Mouse (Mus musculus) NIH3T3 (cell line): Measurements from ENCODE around the gene Spon1.

ENCODE experiments used
- DNase-seq: peaks from one replicate; pipeline ENCODE4 v3.0.0-alpha.2; 2012; ENCODE audit warnings: low read depth

The Spon1 gene

DNA sequence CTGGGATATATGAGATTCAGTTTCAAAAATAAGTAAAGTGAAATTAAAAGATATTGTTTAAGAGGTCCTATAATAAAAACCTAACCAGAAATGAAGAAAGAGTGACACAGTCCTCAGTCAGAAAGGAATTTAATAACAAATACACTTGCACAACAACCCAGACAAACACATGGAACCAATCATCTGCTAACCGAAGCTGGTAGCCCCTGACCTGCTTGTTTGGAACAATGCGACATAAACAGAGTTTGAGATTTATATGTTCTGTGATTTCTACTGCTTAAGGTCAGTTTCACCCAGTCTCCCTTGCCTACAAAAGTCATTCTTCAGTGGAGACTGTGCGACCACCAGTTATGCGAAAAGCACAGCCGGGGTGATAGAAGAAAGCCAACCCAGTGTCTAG is 138.1 kb downstream of the Spon1 start:
- DNase-seq, result no peak

- no peak for DNase-seq
Measured at GRCm38 (mm10) chr7:113904348-113904895, 138.6 kb downstream of the Spon1 start.

GRCm38 (mm10) chr7:113909161-113909825 is 143.5 kb downstream of the Spon1 start:
- no peak for DNase-seq

- no peak for DNase-seq
Measured at GRCm38 (mm10) chr7:113910856-113911255, 145.1 kb downstream of the Spon1 start.

DNA sequence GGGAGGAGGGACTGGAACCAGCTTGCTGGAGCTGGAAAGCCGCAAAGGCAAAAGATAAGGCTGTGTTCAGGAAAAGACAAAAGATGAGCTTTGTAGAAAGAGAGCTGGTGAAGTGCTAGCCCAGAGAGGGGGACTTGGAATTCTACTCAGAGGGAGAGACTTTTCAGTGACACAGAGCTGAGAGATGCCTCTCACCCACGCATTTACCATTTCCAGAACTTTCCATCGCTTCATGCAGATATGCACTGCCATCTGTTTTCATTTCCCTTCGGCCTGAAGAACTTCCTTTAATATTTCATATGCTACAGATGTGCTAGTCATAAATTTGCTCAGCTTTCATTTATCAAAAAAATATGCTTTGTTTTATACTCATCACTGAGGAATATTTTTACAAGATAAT is 150.1 kb downstream of the Spon1 start:
- no peak for DNase-seq

DNA sequence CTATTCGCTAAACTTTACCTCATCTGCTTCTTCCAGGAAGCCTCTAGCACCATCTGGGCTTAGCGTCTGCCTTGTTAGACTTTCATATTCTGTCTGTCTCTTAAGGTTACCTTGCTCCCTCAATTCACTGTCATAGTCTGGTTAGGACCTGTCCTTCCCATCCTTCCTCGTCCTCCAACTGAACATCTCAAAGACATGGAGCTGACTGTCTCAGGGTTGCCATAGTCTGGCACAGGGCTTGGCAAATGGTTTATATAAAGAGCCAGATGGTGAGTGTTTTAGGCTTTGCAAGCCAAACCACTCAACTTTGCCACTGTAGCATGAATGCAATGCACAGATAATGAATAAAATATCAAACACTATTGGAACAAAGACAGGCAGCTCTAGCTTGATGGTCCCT is 153.1 kb downstream of the Spon1 start:
- DNase-seq, result no peak

DNA sequence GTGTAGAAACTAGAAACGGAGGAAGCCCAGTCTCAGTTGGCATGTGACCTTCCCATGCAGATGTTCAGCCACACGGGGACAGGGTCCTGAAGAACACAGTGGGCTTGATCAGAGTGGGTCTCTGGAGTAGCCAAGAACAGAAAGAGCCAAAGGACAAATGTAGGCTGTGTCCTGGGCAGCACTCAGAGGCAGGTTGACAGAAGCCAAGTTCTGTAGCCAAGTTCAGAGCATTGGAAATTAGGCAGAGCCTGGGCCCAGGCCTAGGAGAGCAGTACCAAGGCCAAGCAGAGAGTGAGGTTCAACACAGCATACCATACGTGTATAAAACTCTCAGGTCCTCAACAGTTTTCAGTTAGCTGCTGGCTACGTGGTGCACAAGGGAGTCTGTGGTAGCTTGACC is 153.7 kb downstream of the Spon1 start:
- no peak for DNase-seq

DNA sequence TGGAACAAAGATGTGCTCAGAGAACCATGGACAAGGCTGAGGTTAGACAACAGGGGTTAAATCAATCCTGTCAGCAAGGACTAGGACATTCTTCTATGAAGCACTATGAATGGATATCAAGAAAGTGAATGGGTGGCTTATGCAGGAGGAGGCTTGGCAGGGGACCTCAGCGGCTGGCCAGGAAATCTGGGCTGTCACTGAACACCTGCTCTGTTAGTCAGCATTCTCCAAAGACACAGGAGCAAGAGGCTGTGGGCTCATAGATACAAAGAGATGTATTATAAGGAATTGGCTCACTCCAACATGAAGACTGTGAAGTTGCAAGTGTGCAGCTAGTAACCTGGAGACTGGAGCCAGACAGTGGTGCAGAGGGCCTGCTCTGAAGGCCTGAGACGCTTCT is 154.3 kb downstream of the Spon1 start:
- DNase-seq, result no peak

GRCm38 (mm10) chr7:113924561-113924960 is 158.8 kb downstream of the Spon1 start:
- DNase-seq, result no peak

DNA sequence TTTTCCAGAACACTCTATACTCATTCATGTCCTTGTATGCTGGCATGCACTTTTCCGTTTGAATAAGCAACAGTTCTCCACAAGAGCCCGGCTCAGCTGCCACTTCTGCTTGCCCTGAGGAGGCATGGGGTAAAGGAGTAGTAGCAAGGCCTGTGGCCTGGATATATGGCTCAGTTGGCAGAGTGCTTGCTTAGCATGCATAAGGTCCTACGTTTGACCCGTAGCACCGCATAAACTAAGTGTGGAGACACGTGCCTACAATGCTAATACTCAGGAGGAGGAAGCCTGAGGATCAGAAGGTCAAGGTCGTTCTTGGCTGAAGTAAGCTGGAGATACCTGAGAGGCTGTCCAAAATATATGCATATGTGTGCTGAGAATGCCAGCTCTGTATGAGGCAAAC is 185.1 kb downstream of the Spon1 start:
- DNase-seq, result no peak

GRCm38 (mm10) chr7:113955431-113955830 is 189.6 kb downstream of the Spon1 start:
- no peak for DNase-seq

- DNase-seq, result no peak
Measured at GRCm38 (mm10) chr7:113960841-113961499, 195.2 kb downstream of the Spon1 start.

GRCm38 (mm10) chr7:113961500-113961895 is 195.7 kb downstream of the Spon1 start:
- DNase-seq, result no peak

DNA sequence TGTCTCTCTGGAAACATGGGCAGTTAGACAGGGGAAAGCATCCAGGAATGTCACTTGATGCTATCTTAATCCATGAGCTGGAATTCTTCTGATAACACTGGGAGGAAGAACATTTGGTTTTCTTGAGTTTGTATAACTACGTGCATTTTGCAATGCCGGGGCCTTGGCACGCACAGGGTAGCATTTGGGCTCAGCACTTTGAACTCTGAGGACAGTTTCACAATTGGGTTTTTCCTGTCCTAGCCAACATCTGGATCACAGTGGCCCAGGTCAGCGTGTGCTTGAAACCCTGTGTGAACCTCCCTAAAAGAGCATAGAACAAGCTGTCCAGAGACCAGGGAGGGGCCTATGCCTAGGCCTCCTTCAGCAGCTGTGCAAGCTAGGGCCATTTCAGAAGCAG is 196.3 kb downstream of the Spon1 start:
- DNase-seq, result no peak

DNA sequence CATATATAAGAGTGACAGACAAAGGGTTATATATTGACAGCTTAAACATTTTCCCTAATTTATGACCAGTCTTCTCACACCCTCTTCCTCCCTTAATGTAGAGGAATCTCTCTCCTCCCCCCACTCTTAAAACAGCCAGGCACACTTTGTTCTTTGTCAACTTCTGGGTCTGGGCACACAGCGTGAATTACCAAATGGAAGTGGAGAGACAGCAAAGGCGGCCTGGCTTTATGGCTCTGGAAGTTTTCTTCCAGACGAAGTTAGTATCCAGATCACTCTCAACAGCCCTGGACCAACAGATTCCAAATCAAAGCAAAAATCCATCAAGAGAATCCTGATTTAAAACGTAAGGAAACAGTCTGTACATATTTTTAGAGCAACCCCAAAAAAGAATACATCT is 198.0 kb downstream of the Spon1 start:
- DNase-seq, result no peak

DNA sequence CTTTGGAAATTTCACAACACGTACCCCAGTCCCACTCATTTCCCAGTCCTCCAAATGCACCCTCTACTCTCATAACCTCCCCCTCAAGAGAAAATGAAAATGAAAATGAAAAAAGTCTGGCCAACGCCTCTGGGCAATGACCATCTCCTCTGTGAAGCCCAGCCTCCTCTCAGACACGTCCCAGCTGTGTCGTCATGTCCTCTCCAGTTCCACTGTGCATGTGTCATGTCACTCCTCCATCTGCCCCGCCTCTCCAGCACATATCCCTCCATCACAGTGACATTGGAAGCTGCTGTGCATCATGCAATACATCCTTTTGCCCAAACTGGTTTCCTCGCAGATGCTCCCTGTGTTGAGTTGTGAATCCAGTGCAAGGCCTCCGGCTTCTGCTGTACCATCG is 199.8 kb downstream of the Spon1 start:
- no peak for DNase-seq

GRCm38 (mm10) chr7:113969182-113969581 is 203.4 kb downstream of the Spon1 start:
- DNase-seq, result no peak

DNA sequence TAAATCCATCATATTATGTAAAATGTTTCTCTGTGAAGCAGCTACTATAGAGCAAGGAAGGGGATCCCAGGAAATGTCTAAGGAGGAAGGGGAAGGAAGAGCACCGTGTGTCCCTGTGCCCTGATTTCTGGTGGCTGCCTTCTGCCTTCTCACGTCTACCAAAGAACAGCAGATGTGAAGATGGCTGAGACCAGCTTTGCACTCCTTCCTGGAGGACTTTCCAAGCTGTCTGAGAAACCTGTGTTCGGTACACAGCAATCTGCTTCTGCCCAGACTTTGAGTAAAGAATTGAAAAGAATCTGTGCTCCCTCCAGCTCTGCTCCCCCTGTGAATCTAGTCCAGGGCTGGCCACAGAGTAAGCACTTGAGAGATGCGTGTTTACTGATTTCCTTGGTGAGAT is 206.7 kb downstream of the Spon1 start:
- DNase-seq, result no peak

DNA sequence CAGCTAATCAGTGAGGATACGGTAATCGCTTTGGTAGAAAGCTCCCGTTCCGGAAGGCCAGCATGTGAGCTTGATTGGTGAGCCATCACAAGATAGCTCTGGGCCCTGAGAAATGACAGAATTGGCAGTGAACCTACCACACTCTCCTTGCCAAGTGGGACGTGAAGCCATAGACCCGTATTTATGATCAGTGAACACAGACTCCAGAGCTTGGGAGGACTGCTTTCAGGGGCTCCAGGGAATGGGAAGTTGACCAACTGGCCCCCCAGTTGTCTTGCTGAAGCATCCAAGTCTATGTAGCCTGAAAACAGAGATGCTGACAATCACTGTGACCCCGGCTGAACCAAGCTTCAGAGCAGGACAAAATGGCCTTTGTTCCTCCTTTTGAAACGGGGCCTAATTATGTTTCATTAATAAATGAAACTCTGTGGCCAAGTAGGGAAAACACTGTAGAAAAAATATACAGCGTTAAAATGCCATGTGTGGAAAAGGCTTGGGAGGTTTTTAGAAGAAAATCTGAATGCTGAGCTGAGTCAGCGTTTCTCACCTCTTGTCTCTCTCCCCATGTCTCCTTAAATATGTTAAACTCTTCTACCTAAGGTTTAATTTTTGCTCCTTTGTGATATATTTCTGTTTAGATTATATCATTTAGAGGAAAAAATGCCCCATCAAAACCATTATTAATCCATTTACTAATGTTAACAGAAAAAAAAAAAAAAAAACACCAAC is 220.8 kb downstream of the Spon1 start:
- no peak for DNase-seq

- DNase-seq, result no peak
Measured at GRCm38 (mm10) chr7:113988156-113988555, 222.4 kb downstream of the Spon1 start.

GRCm38 (mm10) chr7:113997675-113998354 is 232.0 kb downstream of the Spon1 start:
- DNase-seq, result no peak

- DNase-seq, result no peak
Measured at GRCm38 (mm10) chr7:114004171-114004570, 238.4 kb downstream of the Spon1 start.
